ENCODE assay signal across 10 mouse cellular contexts in the genomic region with DNA sequence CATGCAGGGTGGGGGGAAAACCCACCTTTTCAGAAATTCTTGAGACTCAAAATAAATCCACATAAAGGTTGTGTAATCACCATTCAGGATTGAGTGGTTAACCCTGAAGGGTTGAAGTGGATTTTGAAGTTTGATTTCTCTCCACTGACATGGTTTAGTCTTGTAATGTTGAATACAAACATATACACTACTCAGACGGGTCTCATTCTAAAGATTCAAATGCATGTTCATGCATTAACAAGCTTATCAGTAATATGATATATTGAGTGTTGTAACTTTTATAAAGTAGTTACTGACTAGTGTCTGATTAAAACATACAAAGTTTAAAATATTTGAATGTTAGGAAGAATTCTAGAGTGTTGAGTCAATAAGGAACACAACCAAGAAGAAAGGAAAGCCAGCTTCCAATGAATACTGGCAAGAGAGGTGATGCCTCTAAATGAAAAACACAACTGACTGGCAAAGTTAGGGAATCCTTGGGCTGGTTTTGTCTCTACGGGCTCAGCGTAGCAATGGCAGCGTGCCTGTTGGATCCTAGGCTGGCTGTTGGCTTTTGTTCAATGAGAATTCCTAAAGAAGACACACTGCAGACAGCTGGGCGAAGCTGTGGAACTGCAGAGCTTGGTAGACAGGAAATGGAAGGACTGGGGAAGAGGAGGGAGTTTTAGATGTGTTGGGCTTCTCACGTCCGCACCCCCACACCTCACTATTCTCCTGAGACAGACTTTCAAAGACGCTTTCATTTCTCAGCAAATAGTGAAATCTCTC.
A peak's percentile ranks its signal among the peaks of the same experiment; 100 is the strongest.
DNase-seq lines count a peak whose midpoint lies in the region; ATAC-seq and TF ChIP-seq lines count a peak whose summit lies in the region.
"Had no signal": no experiment of that assay in that cellular context is flagged by ENCODE, and none has a peak within 500 bp of the region (broad histone marks: within the 10 kb centered on the region; RNA-seq: fewer than 3 reads in every experiment).

No protein-coding gene starts in this region.

- H3K27me3 ChIP-seq in hindbrain, postnatal 0 days (ENCODE audit: insufficient read depth, low read length): no peaks in the 10 kb centered on the region
- H3K27me3 ChIP-seq in hindbrain, embryonic 12.5 days: no peaks in the 10 kb centered on the region
- no peaks in the 10 kb centered on the region for H3K27me3 ChIP-seq in lung, postnatal 0 days (replicated peaks; ENCODE audit: insufficient read depth, low read length)
- no peaks in the 10 kb centered on the region for H3K27me3 ChIP-seq in hindbrain, embryonic 13.5 days
- H3K27me3 ChIP-seq: megakaryocyte, embryonic 14.5 days had no signal

- peaks cover 14% of the 10 kb centered on the region for H3K36me3 ChIP-seq in hindbrain, postnatal 0 days (ENCODE audit: insufficient read depth, low read length)
- H3K36me3 ChIP-seq in hindbrain, embryonic 12.5 days: peaks cover 13% of the 10 kb centered on the region
- H3K36me3 ChIP-seq in lung, postnatal 0 days (ENCODE audit: insufficient read depth, low read length): peaks cover 6% of the 10 kb centered on the region; the same call in 1 of the 2 replicates
- H3K36me3 ChIP-seq in hindbrain, embryonic 13.5 days: peaks cover 16% of the 10 kb centered on the region

- H3K9ac ChIP-seq in hindbrain, postnatal 0 days (replicated peaks; ENCODE audit: low read length): no peak overlapping the region
- no peak overlapping the region for H3K9ac ChIP-seq in hindbrain, embryonic 12.5 days
- no peak overlapping the region for H3K9ac ChIP-seq in lung, postnatal 0 days (replicated peaks; ENCODE audit: low read depth)
- H3K9ac ChIP-seq in hindbrain, embryonic 13.5 days: no peak overlapping the region

- H3K9me3 ChIP-seq in hindbrain, postnatal 0 days (ENCODE audit: low read length): no peaks in the 10 kb centered on the region
- no peaks in the 10 kb centered on the region for H3K9me3 ChIP-seq in hindbrain, embryonic 12.5 days (replicated peaks)
- no peaks in the 10 kb centered on the region for H3K9me3 ChIP-seq in lung, postnatal 0 days (ENCODE audit: low read length)
- no peaks in the 10 kb centered on the region for H3K9me3 ChIP-seq in hindbrain, embryonic 13.5 days
- H3K9me3 ChIP-seq: G1E; megakaryocyte, embryonic 14.5 days had no signal

- no peak overlapping the region for H3K4me3 ChIP-seq in hindbrain, postnatal 0 days (ENCODE audit: low read length)
- no peak overlapping the region for H3K4me3 ChIP-seq in hindbrain, embryonic 12.5 days
- H3K4me3 ChIP-seq in lung, postnatal 0 days (ENCODE audit: low read depth, low read length): no peak overlapping the region
- H3K4me3 ChIP-seq in hindbrain, embryonic 13.5 days: no peak overlapping the region
- H3K4me3 ChIP-seq: megakaryocyte, embryonic 14.5 days had no signal

- TF ChIP-seq EP300 in lung, postnatal 0 days (IDR thresholded peaks at IDR 0.05): no peak

- H3K4me1 ChIP-seq in hindbrain, postnatal 0 days (ENCODE audit: insufficient read depth, low read length): no peaks in the 10 kb centered on the region
- H3K4me1 ChIP-seq in hindbrain, embryonic 12.5 days: no peaks in the 10 kb centered on the region
- H3K4me1 ChIP-seq in lung, postnatal 0 days (ENCODE audit: insufficient read depth, low read depth, low read length): peaks cover 4% of the 10 kb centered on the region; the same call in 1 of the 2 replicates
- 0 out of 2 replicates have a peak, but pooled peaks cover 3% of the 10 kb centered on the region for H3K4me1 ChIP-seq in hindbrain, embryonic 13.5 days (replicated peaks)

- ATAC-seq in hindbrain, postnatal 0 days: peak; percentile 47; the same call in 1 of the 2 replicates
- no peak for ATAC-seq in hindbrain, embryonic 12.5 days (ENCODE audit: low FRiP score)
- peak; percentile 72 for ATAC-seq in lung, postnatal 0 days
- ATAC-seq in activated CD4-positive, CD25-positive, alpha-beta regulatory T cell, adult 4 months: no peak
- no peak for ATAC-seq in hindbrain, embryonic 13.5 days (ENCODE audit: low FRiP score)

- TF ChIP-seq CTCF in hindbrain, postnatal 0 days (IDR thresholded peaks at IDR 0.05; ENCODE audit: low read depth): no peak
- no peak for TF ChIP-seq CTCF in lung, postnatal 0 days (IDR thresholded peaks at IDR 0.05)

- 62% methylated on average over 8 of the region's 8 CpGs for WGBS in hindbrain, postnatal 0 days
- 85% methylated on average over 8 of the region's 8 CpGs for WGBS in hindbrain, embryonic 12.5 days
- WGBS in lung, postnatal 0 days: 42% methylated on average over 8 of the region's 8 CpGs
- WGBS in hindbrain, embryonic 13.5 days: 83% methylated on average over 8 of the region's 8 CpGs

- H3K27ac ChIP-seq in hindbrain, postnatal 0 days: no peak overlapping the region
- H3K27ac ChIP-seq in hindbrain, embryonic 12.5 days: no peak overlapping the region
- H3K27ac ChIP-seq in lung, postnatal 0 days (ENCODE audit: low read length): no peak overlapping the region
- H3K27ac ChIP-seq in hindbrain, embryonic 13.5 days: no peak overlapping the region

- peak; percentile 56 for DNase-seq in hindbrain, postnatal 0 days (ENCODE audit: low spot score)
- peak; percentile 67 for DNase-seq in brain, adult 2 months (ENCODE audit: low read depth, low spot score)
- peak; percentile 65 for DNase-seq in gastrocnemius, postnatal 25 days
- DNase-seq in lung, postnatal 0 days (ENCODE audit: low spot score): peak; percentile 82
- no peak for DNase-seq in yolk sac, embryonic 10.5 days (ENCODE audit: low spot score)

- H3K4me2 ChIP-seq in hindbrain, postnatal 0 days (ENCODE audit: low read depth, low read length): no peak overlapping the region
- no peak overlapping the region for H3K4me2 ChIP-seq in hindbrain, embryonic 12.5 days (replicated peaks)
- peak overlapping the region; percentile 34 for H3K4me2 ChIP-seq in lung, postnatal 0 days (replicated peaks; ENCODE audit: low read depth, low read length)
- no peak overlapping the region for H3K4me2 ChIP-seq in hindbrain, embryonic 13.5 days

Comparison
In these comparisons a context has a peak if more than half of its experiments do, and no peak if none do; other contexts are left out.
1. ATAC-seq: peak in hindbrain, postnatal 0 days (single experiment) and lung, postnatal 0 days (single experiment); none in hindbrain, embryonic 12.5 days (single experiment), activated CD4-positive, CD25-positive, alpha-beta regulatory T cell, adult 4 months (single experiment) and hindbrain, embryonic 13.5 days (single experiment).